Mouse (Mus musculus) cerebellum, adult 2 months (tissue): Measurements from ENCODE around the gene Zg16.

Source experiments
- CTCF ChIP-seq: fragments of 200-500 bp; IDR thresholded peaks from 2 replicates; pipeline ENCODE4 v1.5.1; 2011; ENCODE audit warnings: low read depth, mild to moderate bottlenecking, control low read depth, low read length, moderate library complexity, borderline replicate concordance; ENCODE audit not compliant: insufficient read depth
- POLR2A ChIP-seq: fragments of 200-500 bp; IDR thresholded peaks from 2 replicates; pipeline ENCODE4 v1.6.1; 2011; ENCODE audit warnings: low read length, control low read depth, borderline replicate concordance; ENCODE audit not compliant: insufficient read depth

DNA sequence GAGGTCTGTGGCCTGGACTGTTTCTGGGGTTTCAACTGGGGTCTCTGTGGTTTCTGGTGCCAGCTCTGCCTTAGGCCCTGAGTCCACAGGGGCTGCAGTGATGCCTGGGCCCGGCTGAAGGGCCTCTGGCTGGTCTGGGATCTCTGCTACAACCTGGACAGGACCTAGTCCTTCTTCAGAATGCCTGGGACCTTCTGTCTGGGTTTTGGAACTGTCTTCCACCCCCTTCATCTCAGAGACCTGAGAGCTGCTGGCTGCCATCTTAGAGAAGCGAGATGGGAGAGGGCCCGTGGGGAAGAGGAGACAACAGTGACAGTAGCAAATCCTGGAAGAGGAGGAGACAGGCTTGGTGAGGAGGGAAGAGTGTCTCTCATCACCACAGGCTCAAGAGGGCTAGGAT is 67.1 kb downstream of the Zg16 start:
- TF ChIP-seq CTCF: no peak
- TF ChIP-seq POLR2A: 0 out of 2 replicates have a peak, but pooled peaks have one; percentile 14
